13 mouse cellular contexts compared by ENCODE assay signal in genomic region chr2:35942960-35943359, GRCm38 (mm10).
"Had no signal": no experiment of that assay in that cellular context is flagged by ENCODE, and none has a peak within 500 bp of the region (broad histone marks: within the 10 kb centered on the region; RNA-seq: fewer than 3 reads in every experiment).

No protein-coding gene starts in this region.

- H3K27ac ChIP-seq: kidney, postnatal 0 days; limb, embryonic 15.5 days; liver, embryonic 13.5 days; midbrain, embryonic 10.5 days; neural tube, embryonic 13.5 days; stomach, postnatal 0 days had no signal

- H3K36me3 ChIP-seq: limb, embryonic 15.5 days; liver, embryonic 13.5 days; midbrain, embryonic 10.5 days; neural tube, embryonic 13.5 days had no signal

- DNase-seq: kidney, adult 9 months; kidney, postnatal 36 days; layer of hippocampus, adult 9-11 months; layer of hippocampus, postnatal 36 days; liver, embryonic 13.5 days; liver, postnatal 0 days; midbrain, embryonic 14.5 days; thymus, postnatal 14 days had no signal

- H3K9me3 ChIP-seq: limb, embryonic 15.5 days; liver, embryonic 13.5 days; midbrain, embryonic 10.5 days; neural tube, embryonic 13.5 days had no signal

- H3K4me1 ChIP-seq: limb, embryonic 15.5 days; liver, embryonic 13.5 days; neural tube, embryonic 13.5 days had no signal

- ATAC-seq: liver, postnatal 0 days had no signal

- H3K4me2 ChIP-seq: limb, embryonic 15.5 days; liver, embryonic 13.5 days; neural tube, embryonic 13.5 days had no signal

- H3K9ac ChIP-seq: limb, embryonic 15.5 days; liver, embryonic 13.5 days; liver, postnatal 0 days; neural tube, embryonic 13.5 days had no signal

- H3K4me3 ChIP-seq: limb, embryonic 15.5 days; liver, embryonic 13.5 days; midbrain, embryonic 10.5 days; neural tube, embryonic 13.5 days had no signal

- H3K27me3 ChIP-seq: limb, embryonic 15.5 days; liver, embryonic 13.5 days; neural tube, embryonic 13.5 days had no signal
